Mouse (Mus musculus) layer of hippocampus, adult 9-10 months (tissue): ENCODE data around the gene Acadvl.
A peak's percentile ranks its signal among the peaks of the same experiment; 100 is the strongest.
"Not testable (repeated sequence)": the region's sequence is repeated elsewhere in the genome, so short reads cannot be mapped to it uniquely, and the experiment has no call there.

Experiments
- DNase-seq: peaks from one replicate; pipeline ENCODE4 v3.0.0; 2022; ENCODE audit warnings: low spot score

Gene Acadvl

GRCm38 (mm10) chr11:70027397-70027796 lies 12.2 kb upstream of the Acadvl start:
- no peak for DNase-seq

GRCm38 (mm10) chr11:70026689-70027088 lies 11.5 kb upstream of the Acadvl start:
- DNase-seq = no peak

- DNase-seq = no peak
Measured at GRCm38 (mm10) chr11:70024151-70024514, 8.9 kb upstream of the Acadvl start.

GRCm38 (mm10) chr11:70023481-70024150 lies 8.4 kb upstream of the Acadvl start:
- no peak for DNase-seq

GRCm38 (mm10) chr11:70021264-70022132 lies 6.3 kb upstream of the Acadvl start:
- peak; percentile 98 for DNase-seq

- DNase-seq = no peak
Measured at GRCm38 (mm10) chr11:70020731-70021263, 5.6 kb upstream of the Acadvl start.

- no peak for DNase-seq
Measured at GRCm38 (mm10) chr11:70020022-70020631, 4.9 kb upstream of the Acadvl start.

GRCm38 (mm10) chr11:70019495-70020021 lies 4.3 kb upstream of the Acadvl start:
- DNase-seq = no peak

- no peak for DNase-seq
Measured at GRCm38 (mm10) chr11:70018131-70018990, 3.1 kb upstream of the Acadvl start.

GRCm38 (mm10) chr11:70017199-70017767 lies 2.1 kb upstream of the Acadvl start:
- no peak for DNase-seq

GRCm38 (mm10) chr11:70016669-70017068 lies 1.5 kb upstream of the Acadvl start, which contains the start of gene Dlg4:
Gene Dlg4, plus strand, starts transcription at chr11:70016942.
- no peak for DNase-seq

- not testable (repeated sequence) for DNase-seq
Measured at GRCm38 (mm10) chr11:70016177-70016576, 966 bp upstream of the Acadvl start.

- DNase-seq = no peak
Measured at GRCm38 (mm10) chr11:70015677-70016076, 466 bp upstream of the Acadvl start.

GRCm38 (mm10) chr11:70014051-70014450 lies 1.2 kb downstream of the Acadvl start:
- no peak for DNase-seq

GRCm38 (mm10) chr11:70013408-70013807 lies 1.8 kb downstream of the Acadvl start:
- no peak for DNase-seq

GRCm38 (mm10) chr11:70012931-70013330 lies 2.3 kb downstream of the Acadvl start:
- no peak for DNase-seq

GRCm38 (mm10) chr11:70010961-70011360 lies 4.2 kb downstream of the Acadvl start:
- no peak for DNase-seq

GRCm38 (mm10) chr11:70010548-70010947 lies 4.7 kb downstream of the Acadvl start:
- no peak for DNase-seq

- DNase-seq = no peak
Measured at GRCm38 (mm10) chr11:70010033-70010432, 5.2 kb downstream of the Acadvl start.

GRCm38 (mm10) chr11:70005521-70005920 lies 9.7 kb downstream of the Acadvl start:
- no peak for DNase-seq

GRCm38 (mm10) chr11:70002471-70002870 lies 12.7 kb downstream of the Acadvl start:
- no peak for DNase-seq
